Mouse (Mus musculus) hindbrain, embryonic 13.5 days (tissue): ENCODE measurements around the gene Best1. TPM values are rescaled to one million over a fixed set of nuclear protein-coding genes. Genes with fewer than 3 reads are reported as not detected.
"Not testable (repeated sequence)": the region's sequence is repeated elsewhere in the genome, so short reads cannot be mapped to it uniquely, and the experiment has no call there.

Experiments
- ATAC-seq: fragments of 200-750 bp; cut with Nextera tagmentation; 2 replicates; pipeline ENCODE4 v1.8.0; 2017; ENCODE audit warnings: moderate TSS enrichment; ENCODE audit not compliant: low FRiP score
- H3K27ac ChIP-seq: fragments of 300-500 bp; sonication (generic); 2 replicates; pipeline ENCODE4 v1.5.1; 2015; ENCODE audit warnings: inconsistent platforms, mild to moderate bottlenecking, moderate library complexity
- H3K27me3 ChIP-seq: fragments of 300-500 bp; sonication (generic); 2 replicates; pipeline ENCODE4 v1.6.1; 2015; ENCODE audit warnings: mild to moderate bottlenecking, inconsistent platforms
- H3K36me3 ChIP-seq: fragments of 300-500 bp; sonication (generic); 2 replicates; pipeline ENCODE4 v1.6.1; 2015; ENCODE audit warnings: mild to moderate bottlenecking, inconsistent platforms
- H3K4me1 ChIP-seq: fragments of 300-500 bp; sonication (generic); replicated peaks from 2 replicates; pipeline ENCODE4 v1.6.1; 2015; ENCODE audit warnings: inconsistent platforms
- H3K4me2 ChIP-seq: fragments of 300-500 bp; sonication (generic); 2 replicates; pipeline ENCODE4 v1.6.1; 2015; ENCODE audit warnings: inconsistent platforms, mild to moderate bottlenecking, moderate library complexity
- H3K4me3 ChIP-seq: fragments of 300-500 bp; sonication (generic); 2 replicates; pipeline ENCODE4 v1.5.1; 2015; ENCODE audit warnings: mild to moderate bottlenecking, inconsistent platforms
- H3K9ac ChIP-seq: fragments of 300-500 bp; sonication (generic); 2 replicates; pipeline ENCODE4 v1.6.1; 2015; ENCODE audit warnings: mild to moderate bottlenecking, inconsistent platforms
- H3K9me3 ChIP-seq: fragments of 300-500 bp; sonication (generic); 2 replicates; pipeline ENCODE4 v1.6.1; 2016; ENCODE audit warnings: inconsistent platforms
- whole genome bisulfite sequencing: fragments of 180-500 bp; shearing (Covaris S2); methylation state at CpG from one replicate; pipeline ENCODE4 v1.1.7; 2015; 5-methylcytosine and 5-hydroxymethylcytosine counted together
- polyA plus RNA-seq: library from polyadenylated mRNA; unstranded; fragments of >200 nt; fragmentation: Nextera tagmentation; extraction: Ambion mirVana; gene quantifications from 2 replicates; pipeline ENCODE4 v1.2.1, GENCODE M21; 2015

Best1 gene
- polyA plus RNA-seq, 1 experiment from 2014 or later, result 1.5 TPM

GRCm38 (mm10) chr19:9985190-9985899 is 16.1 kb downstream of the Best1 start:
- Histone ChIP-seq H3K9me3 (no peaks in the 10 kb centered on the region), H3K4me1 (peaks cover 24% of the 10 kb centered on the region), H3K4me2 (no peak overlapping the region), H3K27me3 (no peaks in the 10 kb centered on the region), H3K27ac (no peak overlapping the region), H3K4me3 (no peak overlapping the region), H3K36me3 (peaks cover 27% of the 10 kb centered on the region), H3K9ac (no peak overlapping the region)
- 95% methylated on average over 6 of the region's 6 CpGs for WGBS
- no peak for ATAC-seq

GRCm38 (mm10) chr19:9984111-9985055 is 17.1 kb downstream of the Best1 start:
- 96% methylated on average over 20 of the region's 20 CpGs for WGBS
- no peak for ATAC-seq
- Histone ChIP-seq H3K9me3 (no peaks in the 10 kb centered on the region), H3K36me3 (peaks cover 27% of the 10 kb centered on the region), H3K27ac (no peak overlapping the region), H3K4me3 (peak overlapping the region; percentile 79), H3K9ac (no peak overlapping the region), H3K4me1 (peaks cover 24% of the 10 kb centered on the region), H3K27me3 (no peaks in the 10 kb centered on the region), H3K4me2 (peak overlapping the region; percentile 87)

GRCm38 (mm10) chr19:9982852-9983542 is 18.4 kb downstream of the Best1 start:
- no peaks in the 10 kb centered on the region for H3K27me3 ChIP-seq
- under 1% methylated on average over 31 of the region's 31 CpGs for WGBS
- peak overlapping the region; percentile 87 for H3K4me2 ChIP-seq
- peak overlapping the region; percentile 79 for H3K4me3 ChIP-seq
- H3K9me3 ChIP-seq, result no peaks in the 10 kb centered on the region
- peak overlapping the region; percentile 95 for H3K27ac ChIP-seq
- peak overlapping the region; percentile 91 for H3K9ac ChIP-seq
- peaks cover 24% of the 10 kb centered on the region for H3K4me1 ChIP-seq
- peak; percentile 88 for ATAC-seq
- peaks cover 27% of the 10 kb centered on the region for H3K36me3 ChIP-seq

- peaks cover 27% of the 10 kb centered on the region for H3K36me3 ChIP-seq
- WGBS, result under 1% methylated on average over 59 of the region's 59 CpGs
- H3K4me2 ChIP-seq, result peak overlapping the region; percentile 87
- H3K9me3 ChIP-seq, result no peaks in the 10 kb centered on the region
- ATAC-seq, result peak; percentile 99
- H3K4me3 ChIP-seq, result peak overlapping the region; percentile 79
- H3K27me3 ChIP-seq, result no peaks in the 10 kb centered on the region
- H3K4me1 ChIP-seq, result peaks cover 24% of the 10 kb centered on the region
- H3K27ac ChIP-seq, result peak overlapping the region; percentile 95
- H3K9ac ChIP-seq, result peak overlapping the region; percentile 91
Measured at GRCm38 (mm10) chr19:9982151-9982851, 19.1 kb downstream of the Best1 start.

- Histone ChIP-seq H3K4me3 (peak overlapping the region; percentile 79), H3K9me3 (no peaks in the 10 kb centered on the region), H3K4me2 (peak overlapping the region; percentile 87), H3K4me1 (peaks cover 24% of the 10 kb centered on the region), H3K36me3 (peaks cover 27% of the 10 kb centered on the region), H3K9ac (peak overlapping the region; percentile 73), H3K27ac (peak overlapping the region; percentile 93), H3K27me3 (no peaks in the 10 kb centered on the region)
- WGBS, result 71% methylated on average over 4 of the region's 4 CpGs
- ATAC-seq, result no peak
Measured at GRCm38 (mm10) chr19:9981621-9982020, 19.8 kb downstream of the Best1 start.

- Histone ChIP-seq H3K27me3 (no peaks in the 10 kb centered on the region), H3K9ac (0 out of 2 replicates have a peak within 1 kb of the TSS, but pooled peaks have one; percentile 73), H3K4me2 (peak within 1 kb of the TSS; percentile 87; the same call in 1 of the 2 replicates), H3K4me1 (peaks cover 24% of the 10 kb centered on the region), H3K9me3 (no peaks in the 10 kb centered on the region), H3K27ac (no peak within 1 kb of the TSS), H3K36me3 (peaks cover 14% of the 10 kb centered on the region), H3K4me3 (no peak within 1 kb of the TSS; the same call in 1 of the 2 replicates)
- WGBS, result 92% methylated on average over 4 of the region's 4 CpGs
- no peak for ATAC-seq
Measured at GRCm38 (mm10) chr19:9980258-9980657, 21.2 kb downstream of the Best1 start, which contains the start of gene Fth1. Fth1 (plus strand) TSS chr19:9980598.

- Histone ChIP-seq H3K27me3 (no peaks in the 10 kb centered on the region), H3K4me2 (no peak overlapping the region), H3K36me3 (peaks cover 3% of the 10 kb centered on the region; the same call in 1 of the 2 replicates), H3K27ac (no peak overlapping the region), H3K4me1 (peaks cover 18% of the 10 kb centered on the region), H3K9me3 (no peaks in the 10 kb centered on the region), H3K9ac (no peak overlapping the region), H3K4me3 (no peak overlapping the region)
- no peak for ATAC-seq
- 85% methylated on average over 2 of the region's 2 CpGs for WGBS
Measured at GRCm38 (mm10) chr19:9979156-9979555, 22.3 kb downstream of the Best1 start.

GRCm38 (mm10) chr19:9978431-9978951 is 22.9 kb downstream of the Best1 start:
- peaks cover 11% of the 10 kb centered on the region for H3K4me1 ChIP-seq
- no peak overlapping the region for H3K4me2 ChIP-seq
- H3K27ac ChIP-seq, result no peak overlapping the region
- no peak overlapping the region for H3K4me3 ChIP-seq
- 63% methylated on average over 5 of the region's 5 CpGs for WGBS
- H3K9me3 ChIP-seq, result no peaks in the 10 kb centered on the region
- no peak for ATAC-seq
- H3K36me3 ChIP-seq, result no peaks in the 10 kb centered on the region
- H3K27me3 ChIP-seq, result no peaks in the 10 kb centered on the region
- H3K9ac ChIP-seq, result no peak overlapping the region

- ATAC-seq, result no peak
- WGBS, result 88% methylated on average over 10 of the region's 10 CpGs
Measured at GRCm38 (mm10) chr19:9977085-9977484, 24.3 kb downstream of the Best1 start.

GRCm38 (mm10) chr19:9974853-9975252 is 26.6 kb downstream of the Best1 start:
- H3K4me2 ChIP-seq, H3K27ac ChIP-seq, H3K9me3 ChIP-seq, ATAC-seq, H3K27me3 ChIP-seq, H3K4me3 ChIP-seq, H3K4me1 ChIP-seq, H3K9ac ChIP-seq, H3K36me3 ChIP-seq: not testable (repeated sequence)
- 65% methylated on average over 2 of the region's 2 CpGs for WGBS

More at GRCm38 (mm10) chr19:9977085-9977484, 24.3 kb downstream of the Best1 start:
- Histone ChIP-seq H3K4me2 (no peak overlapping the region), H3K4me3 (no peak overlapping the region), H3K4me1 (peaks cover 7% of the 10 kb centered on the region), H3K9ac (no peak overlapping the region), H3K27ac (no peak overlapping the region), H3K9me3 (no peaks in the 10 kb centered on the region), H3K27me3 (no peaks in the 10 kb centered on the region), H3K36me3 (no peaks in the 10 kb centered on the region)

GRCm38 (mm10) chr19:9968081-9968787 is 33.2 kb downstream of the Best1 start:
- H3K4me1 ChIP-seq, result no peaks in the 10 kb centered on the region
- no peak for ATAC-seq
- 82% methylated on average over 10 of the region's 10 CpGs for WGBS

More at GRCm38 (mm10) chr19:9968081-9968787, 33.2 kb downstream of the Best1 start:
- no peak overlapping the region for H3K27ac ChIP-seq
- no peak overlapping the region for H3K9ac ChIP-seq
- H3K4me2 ChIP-seq, result no peak overlapping the region
- H3K27me3 ChIP-seq, result no peaks in the 10 kb centered on the region
- H3K36me3 ChIP-seq, result no peaks in the 10 kb centered on the region
- H3K9me3 ChIP-seq, result no peaks in the 10 kb centered on the region
- H3K4me3 ChIP-seq, result no peak overlapping the region
